8 mouse cellular contexts compared by ENCODE assay signal in the genomic region with DNA sequence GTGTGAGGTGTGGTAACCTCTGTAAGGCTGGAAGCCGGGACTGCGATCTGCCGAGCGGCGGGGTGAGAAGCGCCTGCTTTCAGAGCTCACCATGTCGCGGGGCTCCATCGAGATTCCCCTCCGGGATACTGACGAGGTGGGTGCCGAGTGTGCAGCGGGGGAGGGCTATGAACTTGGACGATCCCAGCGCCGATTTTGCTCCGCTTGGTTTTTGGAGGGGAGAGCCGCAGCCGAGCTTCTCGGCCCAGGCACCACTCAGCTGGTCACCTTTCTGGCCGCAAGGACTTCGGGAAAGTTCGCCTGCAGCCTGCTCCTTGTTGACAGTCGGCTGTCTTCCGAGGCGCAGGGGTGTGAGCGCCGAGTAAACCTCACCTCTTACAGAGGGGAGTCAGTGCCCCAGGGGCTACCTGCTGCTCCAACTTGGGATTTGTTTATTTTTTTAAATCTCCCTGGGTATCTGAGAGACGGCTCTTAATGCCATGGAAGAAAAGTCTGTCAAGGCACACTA. TPM values are rescaled to one million over a fixed set of nuclear protein-coding genes. Genes with fewer than 3 reads are reported as not detected.
DNase-seq lines count a peak whose midpoint lies in the region; ATAC-seq and TF ChIP-seq lines count a peak whose summit lies in the region.

No protein-coding gene starts in this region.

- H3K4me3 ChIP-seq in heart, embryonic 10.5 days: peak overlapping the region; percentile 84
- peak overlapping the region; percentile 99 for H3K4me3 ChIP-seq in E14TG2a.4 (replicated peaks; ENCODE audit: low read length)
- H3K4me3 ChIP-seq in forebrain, embryonic 15.5 days: peak overlapping the region; percentile 99
- peak overlapping the region; percentile 98 for H3K4me3 ChIP-seq in liver, embryonic 16.5 days (ENCODE audit: low read depth, low read length)
- H3K4me3 ChIP-seq in stomach, embryonic 16.5 days (replicated peaks; ENCODE audit: low read length): peak overlapping the region; percentile 81

- H3K4me2 ChIP-seq in forebrain, embryonic 15.5 days (replicated peaks): peak overlapping the region; percentile 77
- peak overlapping the region; percentile 90 for H3K4me2 ChIP-seq in liver, embryonic 16.5 days (ENCODE audit: low read depth, low read length)
- peak overlapping the region; percentile 74 for H3K4me2 ChIP-seq in stomach, embryonic 16.5 days (ENCODE audit: low read depth, low read length)

- H3K4me1 ChIP-seq in heart, embryonic 10.5 days: peaks cover 20% of the 10 kb centered on the region
- H3K4me1 ChIP-seq in E14TG2a.4 (replicated peaks; ENCODE audit: low read depth, low read length): peaks cover 48% of the 10 kb centered on the region
- H3K4me1 ChIP-seq in forebrain, embryonic 15.5 days: peaks cover 20% of the 10 kb centered on the region
- H3K4me1 ChIP-seq in liver, embryonic 16.5 days (ENCODE audit: control insufficient read depth, low read depth, low read length): peaks cover 18% of the 10 kb centered on the region
- peaks cover 10% of the 10 kb centered on the region for H3K4me1 ChIP-seq in stomach, embryonic 16.5 days (ENCODE audit: control insufficient read depth, insufficient read depth, low read length)

- DNase-seq in heart, embryonic 10.5 days (ENCODE audit: low spot score): no peak
- DNase-seq in heart, postnatal 10 days: no peak
- no peak for DNase-seq in thymus, postnatal 4 days
- DNase-seq in spleen, adult 12 weeks (ENCODE audit: low spot score): no peak

- no peaks in the 10 kb centered on the region for H3K27me3 ChIP-seq in heart, embryonic 10.5 days (ENCODE audit: insufficient read depth, poor library complexity, severe bottlenecking)
- H3K27me3 ChIP-seq in E14TG2a.4 (ENCODE audit: insufficient read depth, low read length): no peaks in the 10 kb centered on the region
- no peaks in the 10 kb centered on the region for H3K27me3 ChIP-seq in forebrain, embryonic 15.5 days
- no peaks in the 10 kb centered on the region for H3K27me3 ChIP-seq in liver, embryonic 16.5 days (ENCODE audit: control insufficient read depth, insufficient read depth, low read depth, low read length)
- no peaks in the 10 kb centered on the region for H3K27me3 ChIP-seq in stomach, embryonic 16.5 days (ENCODE audit: control insufficient read depth, insufficient read depth, low read length)

- peak overlapping the region; percentile 97 for H3K27ac ChIP-seq in heart, embryonic 10.5 days
- H3K27ac ChIP-seq in forebrain, embryonic 15.5 days (replicated peaks): peak overlapping the region; percentile 95
- H3K27ac ChIP-seq in liver, embryonic 16.5 days (ENCODE audit: low read length): peak overlapping the region; percentile 97
- H3K27ac ChIP-seq in stomach, embryonic 16.5 days (ENCODE audit: low read length): peak overlapping the region; percentile 92

- WGBS in heart, embryonic 10.5 days: under 1% methylated on average over 29 of the region's 29 CpGs
- under 1% methylated on average over 29 of the region's 29 CpGs for WGBS in forebrain, embryonic 15.5 days
- under 1% methylated on average over 29 of the region's 29 CpGs for WGBS in liver, embryonic 16.5 days (ENCODE audit: insufficient replicate concordance)
- under 1% methylated on average over 29 of the region's 29 CpGs for WGBS in stomach, embryonic 16.5 days

- intact Hi-C loops in heart, postnatal 10 days (cut with DNase I): no loop called here

- ATAC-seq in forebrain, embryonic 15.5 days (replicated peaks): peak; percentile 32
- ATAC-seq in liver, embryonic 16.5 days (ENCODE audit: low read depth): peak; percentile 22
- ATAC-seq in stomach, embryonic 16.5 days (ENCODE audit: insufficient read depth, low FRiP score): no peak

- H3K9me3 ChIP-seq in heart, embryonic 10.5 days: no peaks in the 10 kb centered on the region
- H3K9me3 ChIP-seq in E14TG2a.4 (ENCODE audit: low read length): peaks cover 5% of the 10 kb centered on the region
- no peaks in the 10 kb centered on the region for H3K9me3 ChIP-seq in forebrain, embryonic 15.5 days
- H3K9me3 ChIP-seq in liver, embryonic 16.5 days (replicated peaks; ENCODE audit: control insufficient read depth, low read length): no peaks in the 10 kb centered on the region
- H3K9me3 ChIP-seq in stomach, embryonic 16.5 days (replicated peaks; ENCODE audit: control insufficient read depth, low read length): no peaks in the 10 kb centered on the region

- no peak for TF ChIP-seq CTCF in E14TG2a.4 (conservative IDR thresholded peaks at IDR 0.05; ENCODE audit: low read length)

- H3K9ac ChIP-seq in forebrain, embryonic 15.5 days (replicated peaks): peak overlapping the region; percentile 76
- peak overlapping the region; percentile 90 for H3K9ac ChIP-seq in liver, embryonic 16.5 days (ENCODE audit: low read depth, low read length)
- peak overlapping the region; percentile 78 for H3K9ac ChIP-seq in stomach, embryonic 16.5 days (ENCODE audit: low read length)

- peaks cover 33% of the 10 kb centered on the region for H3K36me3 ChIP-seq in heart, embryonic 10.5 days
- H3K36me3 ChIP-seq in E14TG2a.4 (ENCODE audit: insufficient read depth, low read length): peaks cover 33% of the 10 kb centered on the region
- H3K36me3 ChIP-seq in forebrain, embryonic 15.5 days: peaks cover 24% of the 10 kb centered on the region
- peaks cover 4% of the 10 kb centered on the region for H3K36me3 ChIP-seq in liver, embryonic 16.5 days (ENCODE audit: control insufficient read depth, insufficient read depth)
- 0 out of 2 replicates have a peak, but pooled peaks cover 5% of the 10 kb centered on the region for H3K36me3 ChIP-seq in stomach, embryonic 16.5 days (ENCODE audit: control insufficient read depth, insufficient read depth, low read length)

RNA-seq across cellular contexts. Expression of a gene that starts 0.3 kb away (rescaled TPM):
- polyA plus RNA-seq in heart, embryonic 10.5 days (2016; fragmentation: Nextera tagmentation; extraction: Ambion mirVana): 52.3 and 63.1 TPM in 2 replicates
- 10 to 100 TPM; 28.6 to 29.2 TPM for total RNA-seq in heart, postnatal 10 days (2021)
- 80.6 and 87.5 TPM in 2 replicates for polyA plus RNA-seq in forebrain, embryonic 15.5 days (2015; fragmentation: Nextera tagmentation; extraction: Ambion mirVana)
- polyA plus RNA-seq in liver, embryonic 16.5 days (2015; fragmentation: Nextera tagmentation; extraction: Ambion mirVana): 22.9 and 24.7 TPM in 2 replicates
- 54.4 and 57.3 TPM in 2 replicates for polyA plus RNA-seq in stomach, embryonic 16.5 days (2015; fragmentation: Nextera tagmentation; extraction: Ambion mirVana)

RNA-seq across cellular contexts. Expression of a gene that starts 46.8 kb away (rescaled TPM):
- polyA plus RNA-seq in heart, embryonic 10.5 days (2016; fragmentation: Nextera tagmentation; extraction: Ambion mirVana): 5.1 and 6.5 TPM in 2 replicates
- total RNA-seq in heart, postnatal 10 days (2021): 10 to 100 TPM; 13.5 to 15.5 TPM
- 0.55 and 0.87 TPM in 2 replicates for polyA plus RNA-seq in forebrain, embryonic 15.5 days (2015; fragmentation: Nextera tagmentation; extraction: Ambion mirVana)
- polyA plus RNA-seq in liver, embryonic 16.5 days (2015; fragmentation: Nextera tagmentation; extraction: Ambion mirVana): 4.3 and 4.4 TPM in 2 replicates
- 23.1 and 26.5 TPM in 2 replicates for polyA plus RNA-seq in stomach, embryonic 16.5 days (2015; fragmentation: Nextera tagmentation; extraction: Ambion mirVana)

RNA-seq across cellular contexts. Expression of a gene that starts 53.7 kb away (rescaled TPM):
- polyA plus RNA-seq in heart, embryonic 10.5 days (2016; fragmentation: Nextera tagmentation; extraction: Ambion mirVana): 914 and 925 TPM in 2 replicates
- total RNA-seq in heart, postnatal 10 days (2021): 1,000 to 10,000 TPM; 1,033 to 1,045 TPM
- 1,139 and 1,168 TPM in 2 replicates for polyA plus RNA-seq in forebrain, embryonic 15.5 days (2015; fragmentation: Nextera tagmentation; extraction: Ambion mirVana)
- polyA plus RNA-seq in liver, embryonic 16.5 days (2015; fragmentation: Nextera tagmentation; extraction: Ambion mirVana): 332 and 350 TPM in 2 replicates
- 678 and 699 TPM in 2 replicates for polyA plus RNA-seq in stomach, embryonic 16.5 days (2015; fragmentation: Nextera tagmentation; extraction: Ambion mirVana)
